Mouse (Mus musculus) limb, embryonic 14.5 days (tissue): ENCODE measurements around the gene Lamtor4. TPM values are rescaled to one million over a fixed set of nuclear protein-coding genes. Genes with fewer than 3 reads are reported as not detected.

Experiments
- ATAC-seq: fragments of 200-750 bp; cut with Nextera tagmentation; 2 replicates; pipeline ENCODE4 v1.8.0; 2017; ENCODE audit warnings: low read depth, moderate number of reproducible peaks, moderate TSS enrichment; ENCODE audit not compliant: low FRiP score
- DNase-seq: peaks from one replicate; pipeline ENCODE4 v3.0.0-alpha.2; 2015; ENCODE audit warnings: low spot score
- H3K27ac ChIP-seq: fragments of 300-500 bp; sonication (generic); replicated peaks from 2 replicates; pipeline ENCODE4 v1.5.1; 2014; ENCODE audit warnings: low read depth, mild to moderate bottlenecking, low read length, moderate library complexity, mixed read lengths
- H3K27me3 ChIP-seq: fragments of 300-500 bp; sonication (generic); 2 replicates; pipeline ENCODE4 v1.6.1; 2014; ENCODE audit warnings: low read length, mixed read lengths; ENCODE audit not compliant: control insufficient read depth, insufficient read depth
- H3K36me3 ChIP-seq: fragments of 300-500 bp; sonication (generic); 2 replicates; pipeline ENCODE4 v1.6.1; 2014; ENCODE audit warnings: mild to moderate bottlenecking, low read length, moderate library complexity, mixed read lengths; ENCODE audit not compliant: control insufficient read depth, insufficient read depth
- H3K4me1 ChIP-seq: fragments of 300-500 bp; sonication (generic); 2 replicates; pipeline ENCODE4 v1.6.1; 2014; ENCODE audit warnings: antibody characterized with exemption, low read length, mixed read lengths; ENCODE audit not compliant: control insufficient read depth, insufficient read depth
- H3K4me2 ChIP-seq: fragments of 300-500 bp; sonication (generic); replicated peaks from 2 replicates; pipeline ENCODE4 v1.6.1; 2014; ENCODE audit warnings: low read depth, mild to moderate bottlenecking, low read length, moderate library complexity; ENCODE audit not compliant: severe bottlenecking
- H3K4me3 ChIP-seq: fragments of 300-500 bp; sonication (generic); replicated peaks from 2 replicates; pipeline ENCODE4 v1.5.1; 2014; ENCODE audit warnings: low read length
- H3K9ac ChIP-seq: fragments of 300-500 bp; sonication (generic); 2 replicates; pipeline ENCODE4 v1.6.1; 2014; ENCODE audit warnings: mild to moderate bottlenecking, low read depth, low read length, moderate library complexity; ENCODE audit not compliant: severe bottlenecking
- H3K9me3 ChIP-seq: fragments of 300-500 bp; sonication (generic); 2 replicates; pipeline ENCODE4 v1.6.1; 2016; ENCODE audit warnings: low read length; ENCODE audit not compliant: control insufficient read depth
- POLR2A ChIP-seq: fragments of 200-500 bp; IDR thresholded peaks from 2 replicates; pipeline ENCODE4 v1.8.0; 2012; ENCODE audit warnings: inconsistent platforms, mild to moderate bottlenecking, moderate library complexity, borderline replicate concordance; ENCODE audit not compliant: insufficient read depth, insufficient read length; ENCODE audit errors: extremely low read depth
- WGBS: fragments of 180-500 bp; shearing (Covaris S2); extraction: QIAGEN DNeasy Blood & Tissue Kit; methylation state at CpG from one replicate; pipeline ENCODE4 v1.1.7; 2014; 5-methylcytosine and 5-hydroxymethylcytosine counted together
- polyA plus RNA-seq, 2 experiments: library from polyadenylated mRNA; depleted of rRNA in 1 of 2; stranded (reverse) in 1 of 2; unstranded in 1 of 2; fragments of >200 nt; fragmentation: Nextera tagmentation in 1 of 2; extraction: Ambion mirVana in 1 of 2; gene quantifications; 2 replicates each; pipeline versions ENCODE4 v1.2.1 to v1.2.3; 2012 to 2014

Gene Lamtor4
- polyA plus RNA-seq, 2 experiments: 68.5 to 104 TPM

- peaks cover 23% of the 10 kb centered on the region for H3K4me1 ChIP-seq
- H3K27me3 ChIP-seq: no peaks in the 10 kb centered on the region
- 34% methylated on average over 14 of the region's 26 CpGs for WGBS
Measured at GRCm38 (mm10) chr5:138280425-138280768, 25.1 kb downstream of the Lamtor4 start.

GRCm38 (mm10) chr5:138280829-138281228, 25.5 kb downstream of the Lamtor4 start:
- Histone ChIP-seq H3K36me3 (peaks cover 22% of the 10 kb centered on the region), H3K9ac (no peak overlapping the region), H3K4me2 (peak overlapping the region; percentile 69; the same call in 1 of the 2 replicates), H3K27me3 (no peaks in the 10 kb centered on the region), H3K27ac (no peak overlapping the region), H3K4me1 (peaks cover 19% of the 10 kb centered on the region), H3K4me3 (no peak overlapping the region; the same call in 1 of the 2 replicates), H3K9me3 (peaks cover 6% of the 10 kb centered on the region; the same call in 1 of the 2 replicates)
- DNase-seq: no peak
- WGBS: 95% methylated on average over 15 of the region's 15 CpGs
- TF ChIP-seq POLR2A: no peak
- no peak for ATAC-seq

More at GRCm38 (mm10) chr5:138280425-138280768, 25.1 kb downstream of the Lamtor4 start:
- Histone ChIP-seq H3K9ac (0 out of 2 replicates have a peak overlapping the region, but pooled peaks have one; percentile 13), H3K27ac (no peak overlapping the region), H3K36me3 (peaks cover 22% of the 10 kb centered on the region), H3K9me3 (peaks cover 6% of the 10 kb centered on the region; the same call in 1 of the 2 replicates), H3K4me2 (peak overlapping the region; percentile 69), H3K4me3 (peak overlapping the region; percentile 73)
- no peak for TF ChIP-seq POLR2A
- ATAC-seq: no peak
- no peak for DNase-seq

- WGBS: 83% methylated on average over 2 of the region's 2 CpGs
- Histone ChIP-seq H3K27me3 (no peaks in the 10 kb centered on the region), H3K4me3 (no peak overlapping the region), H3K4me1 (peaks cover 15% of the 10 kb centered on the region), H3K4me2 (no peak overlapping the region), H3K36me3 (peaks cover 15% of the 10 kb centered on the region), H3K9me3 (peaks cover 6% of the 10 kb centered on the region; the same call in 1 of the 2 replicates), H3K27ac (no peak overlapping the region), H3K9ac (no peak overlapping the region)
- ATAC-seq (no peak), DNase-seq (no peak)
- no peak for TF ChIP-seq POLR2A
Measured at GRCm38 (mm10) chr5:138281798-138282197, 26.5 kb downstream of the Lamtor4 start.

- DNase-seq: no peak
- H3K36me3 ChIP-seq: no peaks in the 10 kb centered on the region
- ATAC-seq: no peak
- WGBS: 72% methylated on average over 1 of the region's 1 CpGs
- no peak overlapping the region for H3K4me3 ChIP-seq
- H3K27me3 ChIP-seq: no peaks in the 10 kb centered on the region
- peaks cover 10% of the 10 kb centered on the region for H3K4me1 ChIP-seq
- no peak for TF ChIP-seq POLR2A
- H3K4me2 ChIP-seq: no peak overlapping the region
- no peak overlapping the region for H3K27ac ChIP-seq
- no peak overlapping the region for H3K9ac ChIP-seq
- H3K9me3 ChIP-seq: peaks cover 6% of the 10 kb centered on the region; the same call in 1 of the 2 replicates
Measured at GRCm38 (mm10) chr5:138283540-138283939, 28.3 kb downstream of the Lamtor4 start.

- no peak overlapping the region for H3K4me3 ChIP-seq
- H3K9me3 ChIP-seq: no peaks in the 10 kb centered on the region
- DNase-seq: no peak
- no peak overlapping the region for H3K9ac ChIP-seq
- H3K27ac ChIP-seq: no peak overlapping the region
- H3K27me3 ChIP-seq: no peaks in the 10 kb centered on the region
- H3K36me3 ChIP-seq: no peaks in the 10 kb centered on the region
- H3K4me1 ChIP-seq: no peaks in the 10 kb centered on the region
- H3K4me2 ChIP-seq: no peak overlapping the region
- TF ChIP-seq POLR2A: no peak
- ATAC-seq: no peak
- WGBS: 75% methylated on average over 3 of the region's 3 CpGs
Measured at GRCm38 (mm10) chr5:138287861-138288260, 32.6 kb downstream of the Lamtor4 start.
